Mouse (Mus musculus): ENCODE measurements at regions not wholly inside any gene's neighbourhood (a gene's known extent, or its start where the extent isn't known, plus 50 kb on each side); places are given as distances from the start of the nearest gene placed in this dataset.

DNA sequence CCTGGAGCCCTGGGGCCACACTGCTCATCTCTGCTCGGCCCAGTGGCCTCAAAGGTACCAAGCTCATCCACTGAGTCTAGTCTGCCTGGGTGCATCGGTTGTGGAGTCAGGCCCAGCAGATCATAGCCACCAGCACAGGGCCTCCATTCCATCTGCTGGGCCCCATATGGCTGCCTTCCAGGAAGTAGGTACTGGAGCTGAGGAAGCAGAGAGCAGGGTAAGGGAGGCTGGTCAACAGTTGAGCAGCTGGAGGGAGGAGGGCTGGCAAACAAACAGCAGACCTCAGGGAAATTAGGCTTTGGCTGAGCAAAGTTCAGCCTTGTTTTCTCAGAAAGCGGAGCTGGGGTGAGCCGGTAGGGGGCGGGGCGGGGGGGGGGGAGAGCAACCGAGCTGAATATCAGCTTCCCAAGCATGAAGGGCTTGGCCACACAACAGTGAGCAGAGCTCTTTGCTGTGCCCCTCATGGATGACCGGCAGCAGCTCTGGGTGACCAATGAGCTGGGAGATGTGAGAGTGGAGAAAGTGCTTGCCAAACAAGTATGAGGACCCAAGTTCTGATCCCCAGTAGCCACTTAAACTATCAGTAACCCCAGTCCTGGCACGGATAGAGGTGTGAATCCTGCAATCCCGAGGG is 121.0 kb downstream of the Tomm20 start:
- Histone ChIP-seq H3K27ac (ENCODE audit: insufficient read depth, low read depth, low read length) (peak overlapping the region; percentile 100), H3K36me3 (ENCODE audit: control insufficient read depth, insufficient read depth, low read length) (no peaks in the 10 kb centered on the region), H3K27me3 (ENCODE audit: control insufficient read depth, insufficient read depth, low read length) (no peaks in the 10 kb centered on the region), H3K4me3 (ENCODE audit: low read depth, low read length) (no peak overlapping the region), H3K4me1 (ENCODE audit: control insufficient read depth, insufficient read depth, insufficient read length, low read length) (peaks cover 40% of the 10 kb centered on the region)
- TF ChIP-seq POLR2A (IDR thresholded peaks at IDR 0.05; ENCODE audit: low read depth, low read length) (no peak), CTCF (IDR thresholded peaks at IDR 0.05; ENCODE audit: extremely low read depth, insufficient read length, insufficient replicate concordance, low read depth, low read length) (no peak)
- 10% methylated on average over 10 of the region's 10 CpGs for WGBS

DNA sequence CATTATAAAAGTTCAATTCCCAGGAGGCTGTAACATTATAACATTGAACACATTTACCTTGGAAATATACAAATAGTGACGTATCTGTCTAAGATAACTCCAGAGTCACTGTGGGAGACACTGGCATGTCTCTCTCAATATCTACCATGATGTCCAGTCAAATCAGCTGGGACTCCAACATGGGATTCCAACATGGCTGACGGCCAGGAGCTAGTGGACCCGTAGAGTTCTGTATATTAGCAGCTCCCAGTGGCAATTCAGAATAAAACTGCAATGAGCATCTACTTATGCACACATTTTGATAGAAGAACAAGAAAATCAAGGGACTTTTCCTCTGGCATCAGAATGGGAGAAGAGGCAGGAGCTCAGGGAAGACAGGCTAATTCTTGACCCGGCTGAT is 123.4 kb downstream of the Tomm20 start:
- Histone ChIP-seq H3K36me3 (ENCODE audit: control insufficient read depth, insufficient read depth, low read length) (no peaks in the 10 kb centered on the region), H3K4me1 (ENCODE audit: control insufficient read depth, insufficient read depth, insufficient read length, low read length) (peaks cover 25% of the 10 kb centered on the region), H3K4me3 (ENCODE audit: low read depth, low read length) (no peak overlapping the region), H3K27ac (ENCODE audit: insufficient read depth, low read depth, low read length) (no peak overlapping the region), H3K27me3 (ENCODE audit: control insufficient read depth, insufficient read depth, low read length) (no peaks in the 10 kb centered on the region)
- WGBS: 95% methylated on average over 4 of the region's 4 CpGs
- no peak for TF ChIP-seq POLR2A (IDR thresholded peaks at IDR 0.05; ENCODE audit: low read depth, low read length)
- no peak for TF ChIP-seq CTCF (IDR thresholded peaks at IDR 0.05; ENCODE audit: extremely low read depth, insufficient read length, insufficient replicate concordance, low read depth, low read length)

DNA sequence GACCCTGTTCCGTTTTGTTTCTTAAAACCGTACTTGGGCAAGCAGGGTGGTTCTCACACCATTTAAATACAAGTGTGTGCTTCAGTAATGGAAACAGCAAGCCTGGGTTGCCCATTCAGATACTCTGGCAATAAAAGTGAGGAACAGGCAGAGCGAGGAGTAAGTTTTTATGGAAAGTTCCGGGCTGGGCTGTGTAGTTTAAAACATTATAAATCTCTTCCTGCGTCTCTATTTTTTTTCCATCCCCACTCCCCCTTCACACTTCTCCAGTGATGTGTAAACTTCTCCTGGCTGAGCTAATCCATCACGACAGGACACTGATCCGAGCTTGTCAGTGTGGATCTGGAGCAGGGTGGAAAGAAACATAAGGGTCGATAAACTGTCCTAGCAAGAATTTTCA is 124.4 kb downstream of the Tomm20 start:
- H3K4me1 ChIP-seq (ENCODE audit: control insufficient read depth, insufficient read depth, insufficient read length, low read length): peaks cover 15% of the 10 kb centered on the region
- H3K4me3 ChIP-seq (ENCODE audit: low read depth, low read length): no peak overlapping the region
- H3K27ac ChIP-seq (ENCODE audit: insufficient read depth, low read depth, low read length): no peak overlapping the region
- no peaks in the 10 kb centered on the region for H3K36me3 ChIP-seq (ENCODE audit: control insufficient read depth, insufficient read depth, low read length)
- 75% methylated on average over 8 of the region's 8 CpGs for WGBS
- TF ChIP-seq POLR2A (IDR thresholded peaks at IDR 0.05; ENCODE audit: low read depth, low read length): no peak
- TF ChIP-seq CTCF (IDR thresholded peaks at IDR 0.05; ENCODE audit: extremely low read depth, insufficient read length, insufficient replicate concordance, low read depth, low read length): no peak
- no peaks in the 10 kb centered on the region for H3K27me3 ChIP-seq (ENCODE audit: control insufficient read depth, insufficient read depth, low read length)

DNA sequence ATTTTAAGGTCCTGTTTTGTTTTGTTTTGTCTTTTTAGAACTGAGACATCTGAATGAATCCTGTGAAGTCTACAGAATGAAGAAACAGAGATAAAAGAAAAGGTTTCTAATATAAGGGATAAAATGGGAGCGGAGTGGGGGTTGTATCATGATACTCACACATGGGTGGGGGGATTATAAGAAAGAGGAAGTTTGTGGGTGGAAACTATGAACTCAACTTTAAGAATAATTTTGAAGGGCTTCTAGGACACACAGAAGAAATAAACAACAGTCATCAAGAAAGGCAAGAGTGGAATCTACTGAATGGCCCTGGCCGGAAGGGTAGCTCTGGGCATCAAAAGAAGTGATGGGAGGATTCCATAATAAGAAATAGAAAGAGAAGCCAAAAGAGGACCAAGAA is 125.1 kb downstream of the Tomm20 start:
- 96% methylated on average over 2 of the region's 2 CpGs for WGBS
- Histone ChIP-seq H3K27me3 (ENCODE audit: control insufficient read depth, insufficient read depth, low read length) (no peaks in the 10 kb centered on the region), H3K36me3 (ENCODE audit: control insufficient read depth, insufficient read depth, low read length) (no peaks in the 10 kb centered on the region), H3K27ac (ENCODE audit: insufficient read depth, low read depth, low read length) (no peak overlapping the region), H3K4me1 (ENCODE audit: control insufficient read depth, insufficient read depth, insufficient read length, low read length) (peaks cover 9% of the 10 kb centered on the region), H3K4me3 (ENCODE audit: low read depth, low read length) (no peak overlapping the region)
- TF ChIP-seq CTCF (IDR thresholded peaks at IDR 0.05; ENCODE audit: extremely low read depth, insufficient read length, insufficient replicate concordance, low read depth, low read length) (no peak), POLR2A (IDR thresholded peaks at IDR 0.05; ENCODE audit: low read depth, low read length) (no peak)

DNA sequence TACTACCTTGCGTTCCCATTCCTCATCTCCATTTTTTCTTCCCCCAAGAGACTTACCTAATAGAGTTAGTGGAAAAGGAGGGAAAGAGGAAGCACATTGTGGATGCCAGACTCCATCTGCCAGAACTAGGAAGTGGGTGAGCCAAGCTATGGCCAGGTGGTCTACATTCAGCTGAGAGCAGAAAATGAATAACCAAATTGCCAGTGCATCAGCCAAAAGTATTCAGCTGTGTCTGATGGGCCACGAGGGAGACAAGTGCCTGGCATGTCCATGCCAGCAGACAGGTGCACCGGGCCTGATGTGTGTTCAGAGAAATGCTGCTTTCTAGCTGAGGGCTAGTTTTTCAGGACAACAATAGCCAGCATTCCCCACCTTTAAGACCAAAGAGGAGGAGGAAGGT is 126.4 kb downstream of the Tomm20 start:
- no peaks in the 10 kb centered on the region for H3K27me3 ChIP-seq (ENCODE audit: control insufficient read depth, insufficient read depth, low read length)
- H3K36me3 ChIP-seq (ENCODE audit: control insufficient read depth, insufficient read depth, low read length): no peaks in the 10 kb centered on the region
- TF ChIP-seq POLR2A (IDR thresholded peaks at IDR 0.05; ENCODE audit: low read depth, low read length): no peak
- no peak for TF ChIP-seq CTCF (IDR thresholded peaks at IDR 0.05; ENCODE audit: extremely low read depth, insufficient read length, insufficient replicate concordance, low read depth, low read length)
- H3K4me3 ChIP-seq (ENCODE audit: low read depth, low read length): no peak overlapping the region
- no peak overlapping the region for H3K27ac ChIP-seq (ENCODE audit: insufficient read depth, low read depth, low read length)
- 80% methylated on average over 3 of the region's 3 CpGs for WGBS
- H3K4me1 ChIP-seq (ENCODE audit: control insufficient read depth, insufficient read depth, insufficient read length, low read length): peaks cover 8% of the 10 kb centered on the region; the same call in 1 of the 2 replicates

DNA sequence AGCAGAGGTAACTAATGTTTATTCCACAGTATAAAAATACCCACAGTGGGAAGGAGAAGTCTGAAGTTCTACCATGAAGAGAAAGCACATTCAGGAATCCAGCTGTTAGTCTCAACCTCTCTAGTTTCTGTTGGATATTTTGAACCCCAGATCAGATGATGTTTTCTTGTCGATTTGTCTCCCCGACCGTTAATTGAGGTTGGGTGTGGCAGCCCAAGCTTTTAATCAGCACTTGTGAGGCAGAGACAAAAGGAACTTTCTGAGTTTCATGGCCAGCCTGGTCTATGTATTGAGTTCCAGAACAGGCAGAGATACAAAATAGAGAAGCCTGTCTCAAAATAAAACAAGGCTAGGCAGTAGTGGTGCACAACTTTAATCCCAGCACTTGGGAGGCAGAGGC is 129.5 kb downstream of the Tomm20 start:
- 28% methylated on average over 3 of the region's 3 CpGs for WGBS
- H3K4me3 ChIP-seq (ENCODE audit: low read depth, low read length): no peak overlapping the region
- H3K27me3 ChIP-seq (ENCODE audit: control insufficient read depth, insufficient read depth, low read length): no peaks in the 10 kb centered on the region
- H3K4me1 ChIP-seq (ENCODE audit: control insufficient read depth, insufficient read depth, insufficient read length, low read length): peaks cover 13% of the 10 kb centered on the region; the same call in 1 of the 2 replicates
- TF ChIP-seq CTCF (IDR thresholded peaks at IDR 0.05; ENCODE audit: extremely low read depth, insufficient read length, insufficient replicate concordance, low read depth, low read length) (no peak), POLR2A (IDR thresholded peaks at IDR 0.05; ENCODE audit: low read depth, low read length) (no peak)
- H3K27ac ChIP-seq (ENCODE audit: insufficient read depth, low read depth, low read length): no peak overlapping the region
- H3K36me3 ChIP-seq (ENCODE audit: control insufficient read depth, insufficient read depth, low read length): no peaks in the 10 kb centered on the region

DNA sequence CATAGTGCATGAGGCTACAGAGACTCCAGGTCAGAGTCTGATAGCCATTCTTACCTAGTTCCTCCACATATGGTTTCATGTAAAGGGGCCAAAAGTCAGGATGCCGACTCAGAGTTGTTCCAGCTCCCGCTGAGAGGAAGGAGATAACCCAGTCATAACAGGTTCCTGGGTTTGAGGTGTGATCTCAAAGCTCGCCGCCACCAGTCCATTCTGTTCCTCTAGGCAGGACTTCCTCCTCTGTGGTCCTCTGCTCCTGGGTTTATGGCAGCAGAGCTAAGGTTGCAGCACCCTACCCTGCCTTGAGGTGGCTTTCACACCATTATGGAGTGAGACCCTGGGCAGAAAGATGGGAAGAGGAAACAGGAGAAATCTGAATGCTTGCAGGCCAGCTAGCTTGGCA is 131.2 kb downstream of the Tomm20 start:
- TF ChIP-seq CTCF (IDR thresholded peaks at IDR 0.05; ENCODE audit: extremely low read depth, insufficient read length, insufficient replicate concordance, low read depth, low read length): no peak
- 33% methylated on average over 4 of the region's 4 CpGs for WGBS

More for the DNA sequence above, 131.2 kb downstream of the Tomm20 start:
- no peaks in the 10 kb centered on the region for H3K27me3 ChIP-seq (ENCODE audit: control insufficient read depth, insufficient read depth, low read length)
- H3K36me3 ChIP-seq (ENCODE audit: control insufficient read depth, insufficient read depth, low read length): no peaks in the 10 kb centered on the region
- H3K4me3 ChIP-seq (ENCODE audit: low read depth, low read length): no peak overlapping the region
- peaks cover 13% of the 10 kb centered on the region; the same call in 1 of the 2 replicates for H3K4me1 ChIP-seq (ENCODE audit: control insufficient read depth, insufficient read depth, insufficient read length, low read length)
- H3K27ac ChIP-seq (ENCODE audit: insufficient read depth, low read depth, low read length): peak overlapping the region; percentile 78

All from small intestine, adult 2 months (tissue).